Mouse (Mus musculus) megakaryocyte, embryonic 14.5 days (primary cell): Measurements from ENCODE around the gene Ezh2.

Experiments
- FLI1 ChIP-seq: IDR thresholded peaks from 2 replicates; pipeline ENCODE4 v1.6.1; 2012; ENCODE audit warnings: low read length, inconsistent platforms, mixed read lengths
- GATA1 ChIP-seq: IDR thresholded peaks from 3 replicates; pipeline ENCODE4 v1.6.1; 2012; ENCODE audit warnings: mixed read lengths, low read length, inconsistent platforms, borderline replicate concordance

DNA sequence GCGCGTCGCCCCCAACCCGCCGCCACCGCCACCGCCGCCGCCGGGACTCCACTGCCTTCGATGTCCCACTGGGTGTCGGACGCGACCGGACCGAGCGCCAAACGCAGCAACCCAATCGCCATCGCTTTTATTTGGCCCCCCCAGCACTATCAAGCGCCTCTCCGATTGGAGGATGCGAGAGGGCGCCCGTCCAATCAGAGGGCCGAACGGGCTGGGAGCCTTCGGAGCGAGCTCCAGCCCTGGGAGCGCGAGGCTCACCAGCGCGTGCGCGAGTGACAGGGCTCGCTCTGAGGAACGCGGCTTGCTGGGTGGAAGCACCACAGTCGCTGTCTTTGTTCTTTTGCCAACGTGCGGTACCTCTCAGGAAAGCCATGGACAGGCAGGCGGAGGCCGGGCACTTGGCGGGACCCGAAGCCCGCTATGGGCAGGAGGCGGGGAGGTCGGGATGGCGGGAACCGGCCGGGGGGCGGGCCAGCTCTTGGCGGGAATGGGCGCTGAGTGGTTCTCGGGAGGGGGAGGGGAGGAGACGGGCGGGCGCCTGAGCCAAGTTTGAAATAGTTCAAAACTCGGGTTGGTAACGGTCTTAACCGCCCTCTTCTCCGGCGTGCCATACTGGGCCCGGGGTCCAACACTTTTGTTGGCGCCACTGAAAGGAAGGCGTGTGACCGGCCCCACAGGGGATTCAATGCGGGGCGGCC, at the start of gene Ezh2:
- no peak for TF ChIP-seq GATA1
- no peak; the same call in 1 of the 2 replicates for TF ChIP-seq FLI1
